ENCODE assay signal across 9 mouse cellular contexts in the genomic region with DNA sequence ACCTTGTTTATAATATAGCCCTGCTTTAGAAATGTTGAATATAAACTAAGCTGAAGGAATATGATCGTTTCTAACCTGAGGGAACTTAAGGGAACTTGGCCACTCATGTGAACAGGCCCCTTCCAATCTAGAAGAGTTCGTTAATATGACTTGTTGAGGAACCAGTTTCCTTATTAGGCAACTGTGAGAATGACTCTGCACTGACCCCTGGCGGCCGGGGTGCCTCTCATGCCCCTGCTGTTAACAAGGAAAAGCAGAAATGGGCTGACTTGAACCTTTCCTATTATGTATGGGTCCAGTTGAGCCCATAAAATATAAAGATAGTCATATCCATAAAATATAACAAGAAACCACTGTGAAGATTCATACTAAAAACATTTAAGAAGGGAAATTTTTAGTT. TPM values are rescaled to one million over a fixed set of nuclear protein-coding genes. Genes with fewer than 3 reads are reported as not detected.
DNase-seq lines count a peak whose midpoint lies in the region; ATAC-seq and TF ChIP-seq lines count a peak whose summit lies in the region.
"Had no signal": no experiment of that assay in that cellular context is flagged by ENCODE, and none has a peak within 500 bp of the region (broad histone marks: within the 10 kb centered on the region; RNA-seq: fewer than 3 reads in every experiment).

No protein-coding gene starts in this region.

- no peaks in the 10 kb centered on the region for H3K9me3 ChIP-seq in kidney, embryonic 16.5 days (ENCODE audit: low read length)
- H3K9me3 ChIP-seq in heart, embryonic 10.5 days, result no peaks in the 10 kb centered on the region

- no peaks in the 10 kb centered on the region for H3K27me3 ChIP-seq in kidney, embryonic 16.5 days (ENCODE audit: insufficient read depth, low read length)
- no peaks in the 10 kb centered on the region for H3K27me3 ChIP-seq in heart, embryonic 10.5 days (ENCODE audit: insufficient read depth, poor library complexity, severe bottlenecking)
- H3K27me3 ChIP-seq in thymus, adult 2 months (ENCODE audit: control insufficient read depth, insufficient read depth, low read length), result no peaks in the 10 kb centered on the region

- no peak overlapping the region for H3K9ac ChIP-seq in kidney, embryonic 16.5 days (replicated peaks; ENCODE audit: low read length)

- H3K4me2 ChIP-seq in kidney, embryonic 16.5 days (replicated peaks; ENCODE audit: low read depth, low read length), result no peak overlapping the region

- peak; percentile 71 for DNase-seq in kidney, adult 18-20 months
- peak; percentile 80 for DNase-seq in ZHBTc4 (ENCODE audit: low read depth, low spot score)
- DNase-seq in heart, embryonic 10.5 days (ENCODE audit: low spot score), result peak; percentile 88
- peak; percentile 50 to 53 for DNase-seq in left cerebral cortex, postnatal 14 days (ENCODE audit: low spot score in 2 of 2)
- DNase-seq in thymus, adult 2 months, result peak; percentile 74

- no peak overlapping the region for H3K27ac ChIP-seq in kidney, embryonic 16.5 days (ENCODE audit: low read length)
- H3K27ac ChIP-seq in cortical plate, adult 2 months (ENCODE audit: insufficient read depth, low read length), result no peak overlapping the region
- H3K27ac ChIP-seq in heart, embryonic 10.5 days, result no peak overlapping the region
- no peak overlapping the region for H3K27ac ChIP-seq in thymus, adult 2 months (ENCODE audit: control insufficient read depth, insufficient read depth, low read length)

- ATAC-seq in kidney, embryonic 16.5 days (ENCODE audit: low FRiP score, low TSS enrichment), result no peak
- peak; percentile 92 for ATAC-seq in monocyte, adult 5-6 weeks (replicated peaks; ENCODE audit: insufficient number of reproducible peaks, low FRiP score, low TSS enrichment, poor library complexity, severe bottlenecking)

- H3K4me3 ChIP-seq in kidney, embryonic 16.5 days (ENCODE audit: low read length), result no peak overlapping the region
- H3K4me3 ChIP-seq in cortical plate, adult 2 months (ENCODE audit: insufficient read depth, low read length), result no peak overlapping the region
- no peak overlapping the region for H3K4me3 ChIP-seq in heart, embryonic 10.5 days
- no peak overlapping the region for H3K4me3 ChIP-seq in thymus, adult 2 months (ENCODE audit: control insufficient read depth, insufficient read depth, low read length)
- H3K4me3 ChIP-seq: erythroblast, embryonic 14.5 days had no signal

- H3K4me1 ChIP-seq in kidney, embryonic 16.5 days (ENCODE audit: insufficient read depth, low read length), result no peaks in the 10 kb centered on the region
- no peaks in the 10 kb centered on the region for H3K4me1 ChIP-seq in cortical plate, adult 2 months (ENCODE audit: control insufficient read depth, insufficient read depth, low read length)
- H3K4me1 ChIP-seq in heart, embryonic 10.5 days, result no peaks in the 10 kb centered on the region
- H3K4me1 ChIP-seq in thymus, adult 2 months (replicated peaks; ENCODE audit: control insufficient read depth, insufficient read depth, low read length), result no peaks in the 10 kb centered on the region

- H3K36me3 ChIP-seq in kidney, embryonic 16.5 days (ENCODE audit: insufficient read depth, low read length), result peaks cover 11% of the 10 kb centered on the region; the same call in 1 of the 2 replicates
- H3K36me3 ChIP-seq in heart, embryonic 10.5 days, result peaks cover 22% of the 10 kb centered on the region
- H3K36me3 ChIP-seq in thymus, adult 2 months (ENCODE audit: control insufficient read depth, insufficient read depth, low read length), result peaks cover 17% of the 10 kb centered on the region

- peak; percentile 77 for TF ChIP-seq CTCF in cortical plate, adult 2 months (IDR thresholded peaks at IDR 0.05; ENCODE audit: extremely low read depth, insufficient read depth, low read length)
- TF ChIP-seq CTCF in thymus, adult 2 months (IDR thresholded peaks at IDR 0.05; ENCODE audit: borderline replicate concordance, control insufficient read depth, extremely low read depth, insufficient read depth, low read length, poor library complexity), result peak; percentile 42; the same call in 1 of the 2 replicates

- 7% methylated on average over 4 of the region's 4 CpGs for WGBS in kidney, embryonic 16.5 days
- 5% methylated on average over 4 of the region's 4 CpGs for WGBS in heart, embryonic 10.5 days
- 2% methylated on average over 4 of the region's 4 CpGs for WGBS in thymus, adult 2 months

- no peak for TF ChIP-seq POLR2A in cortical plate, adult 2 months (IDR thresholded peaks at IDR 0.05; ENCODE audit: extremely low read depth, insufficient read depth, low read length)
- no peak for TF ChIP-seq POLR2A in thymus, adult 2 months (IDR thresholded peaks at IDR 0.05; ENCODE audit: control insufficient read depth, extremely low read depth, insufficient read depth, low read length, poor library complexity)

- intact Hi-C loops in left cerebral cortex, postnatal 14 days (cut with DNase I), result no loop called here

RNA-seq across cellular contexts. Expression of gene Map3k3, which starts 8.1 kb away (rescaled TPM):
- polyA plus RNA-seq in kidney, embryonic 16.5 days (2015; fragmentation: Nextera tagmentation; extraction: Ambion mirVana), result 12.7 and 22.6 TPM in 2 replicates
- 32.3 and 33.2 TPM in 2 replicates for polyA plus RNA-seq in cortical plate, adult 2 months (2012; rRNA removed)
- polyA plus RNA-seq in heart, embryonic 10.5 days (2016; fragmentation: Nextera tagmentation; extraction: Ambion mirVana), result 24.1 and 25.1 TPM in 2 replicates
- 10 to 100 TPM; 24.2 to 29.1 TPM for total RNA-seq in left cerebral cortex, postnatal 14 days (2021)
- total RNA-seq in monocyte, adult 5-6 weeks (2017), result 105 to 136 TPM (median 123 TPM) in 3 replicates
- polyA plus RNA-seq in thymus, adult 2 months (2012; rRNA removed), result 45.6 and 46.0 TPM in 2 replicates

RNA-seq across cellular contexts. Expression of gene Taco1, which starts 10.5 kb away (rescaled TPM):
- polyA plus RNA-seq in kidney, embryonic 16.5 days (2015; fragmentation: Nextera tagmentation; extraction: Ambion mirVana), result 13.0 and 13.2 TPM in 2 replicates
- 11.9 and 12.4 TPM in 2 replicates for polyA plus RNA-seq in cortical plate, adult 2 months (2012; rRNA removed)
- polyA plus RNA-seq in heart, embryonic 10.5 days (2016; fragmentation: Nextera tagmentation; extraction: Ambion mirVana), result 11.5 and 11.6 TPM in 2 replicates
- 10 to 100 TPM; 15.3 to 15.6 TPM for total RNA-seq in left cerebral cortex, postnatal 14 days (2021)
- 9.0 to 12.7 TPM (median 10.2 TPM) in 3 replicates for total RNA-seq in monocyte, adult 5-6 weeks (2017)
- 14.9 and 18.4 TPM in 2 replicates for polyA plus RNA-seq in thymus, adult 2 months (2012; rRNA removed)

RNA-seq across cellular contexts. Expression of gene Dcaf7, which starts 39.6 kb away (rescaled TPM):
- 73.6 and 74.7 TPM in 2 replicates for polyA plus RNA-seq in kidney, embryonic 16.5 days (2015; fragmentation: Nextera tagmentation; extraction: Ambion mirVana)
- polyA plus RNA-seq in cortical plate, adult 2 months (2012; rRNA removed), result 111 and 115 TPM in 2 replicates
- 60.4 and 69.6 TPM in 2 replicates for polyA plus RNA-seq in heart, embryonic 10.5 days (2016; fragmentation: Nextera tagmentation; extraction: Ambion mirVana)
- total RNA-seq in left cerebral cortex, postnatal 14 days (2021), result 100 to 1,000 TPM; 209 to 210 TPM
- 35.3 to 62.0 TPM (median 35.7 TPM) in 3 replicates for total RNA-seq in monocyte, adult 5-6 weeks (2017)
- polyA plus RNA-seq in thymus, adult 2 months (2012; rRNA removed), result 79.1 and 85.0 TPM in 2 replicates
